Mouse (Mus musculus) limb, embryonic 11.5 days (tissue): Measurements from ENCODE around the gene Gm16181. TPM values are rescaled to one million over a fixed set of nuclear protein-coding genes. Genes with fewer than 3 reads are reported as not detected.

Experiments used
- ATAC-seq: fragments of 200-750 bp; cut with Nextera tagmentation; 2 replicates; pipeline ENCODE4 v1.8.0; 2017; ENCODE audit warnings: low read depth; ENCODE audit not compliant: insufficient number of reproducible peaks, low FRiP score, low TSS enrichment
- DNase-seq: peaks from one replicate; pipeline ENCODE4 v3.0.0-alpha.2; 2015; ENCODE audit warnings: low spot score
- H3K27ac ChIP-seq: fragments of 300-500 bp; sonication (generic); replicated peaks from 2 replicates; pipeline ENCODE4 v1.5.1; 2014; ENCODE audit warnings: low read depth, mild to moderate bottlenecking, low read length
- H3K27me3 ChIP-seq: fragments of 300-500 bp; sonication (generic); 2 replicates; pipeline ENCODE4 v1.6.1; 2014; ENCODE audit warnings: mild to moderate bottlenecking, low read length, mixed read lengths; ENCODE audit not compliant: control insufficient read depth, insufficient read depth
- H3K36me3 ChIP-seq: fragments of 300-500 bp; sonication (generic); 2 replicates; pipeline ENCODE4 v1.6.1; 2014; ENCODE audit warnings: mild to moderate bottlenecking, low read length, moderate library complexity, mixed read lengths; ENCODE audit not compliant: control insufficient read depth, insufficient read depth
- H3K4me1 ChIP-seq: fragments of 300-500 bp; sonication (generic); 2 replicates; pipeline ENCODE4 v1.6.1; 2014; ENCODE audit warnings: low read length, mixed read lengths; ENCODE audit not compliant: control insufficient read depth, insufficient read depth
- H3K4me2 ChIP-seq: fragments of 300-500 bp; sonication (generic); 2 replicates; pipeline ENCODE4 v1.6.1; 2014; ENCODE audit warnings: low read depth, mild to moderate bottlenecking, moderate library complexity; ENCODE audit not compliant: severe bottlenecking
- H3K4me3 ChIP-seq: fragments of 300-500 bp; sonication (generic); 2 replicates; pipeline ENCODE4 v1.5.1; 2014; ENCODE audit warnings: low read depth, low read length
- H3K9ac ChIP-seq: fragments of 300-500 bp; sonication (generic); 2 replicates; pipeline ENCODE4 v1.6.1; 2014; ENCODE audit warnings: mild to moderate bottlenecking, low read length
- H3K9me3 ChIP-seq: fragments of 300-500 bp; sonication (generic); 2 replicates; pipeline ENCODE4 v1.6.1; 2016; ENCODE audit warnings: low read length; ENCODE audit not compliant: control insufficient read depth
- WGBS: fragments of 180-500 bp; shearing (Covaris S2); extraction: QIAGEN DNeasy Blood & Tissue Kit; methylation state at CpG from one replicate; pipeline ENCODE4 v1.1.7; 2014; 5-methylcytosine and 5-hydroxymethylcytosine counted together
- polyA plus RNA-seq: library from polyadenylated mRNA; unstranded; fragments of >200 nt; fragmentation: Nextera tagmentation; extraction: Ambion mirVana; gene quantifications from 2 replicates; pipeline ENCODE4 v1.2.1, GENCODE M21; 2014

The Gm16181 gene
- polyA plus RNA-seq, 1 experiment from 2014 or later: not detected

GRCm38 (mm10) chr17:35213071-35213470 is 7.6 kb upstream of the Gm16181 start:
- no peak for DNase-seq
- 92% methylated on average over 5 of the region's 5 CpGs for WGBS
- no peak overlapping the region for H3K4me3 ChIP-seq
- ATAC-seq: no peak
- H3K9ac ChIP-seq: no peak overlapping the region
- H3K4me2 ChIP-seq: no peak overlapping the region
- no peaks in the 10 kb centered on the region for H3K9me3 ChIP-seq
- H3K36me3 ChIP-seq: no peaks in the 10 kb centered on the region
- H3K27me3 ChIP-seq: no peaks in the 10 kb centered on the region
- H3K4me1 ChIP-seq: no peaks in the 10 kb centered on the region
- no peak overlapping the region for H3K27ac ChIP-seq

- Histone ChIP-seq H3K27me3 (no peaks in the 10 kb centered on the region), H3K4me3 (no peak overlapping the region), H3K27ac (no peak overlapping the region), H3K4me2 (no peak overlapping the region), H3K4me1 (no peaks in the 10 kb centered on the region), H3K9ac (no peak overlapping the region), H3K9me3 (no peaks in the 10 kb centered on the region), H3K36me3 (peaks cover 3% of the 10 kb centered on the region; the same call in 1 of the 2 replicates)
- WGBS: 84% methylated on average over 18 of the region's 18 CpGs
- DNase-seq (no peak), ATAC-seq (no peak)
These were observed 2.0 kb upstream of the Gm16181 start for GRCm38 (mm10) chr17:35218516-35219193.

GRCm38 (mm10) chr17:35219601-35220041 is 1.0 kb upstream of the Gm16181 start:
- Histone ChIP-seq H3K36me3 (peaks cover 3% of the 10 kb centered on the region; the same call in 1 of the 2 replicates), H3K4me3 (no peak overlapping the region), H3K4me2 (no peak overlapping the region), H3K9me3 (no peaks in the 10 kb centered on the region), H3K27ac (no peak overlapping the region), H3K27me3 (no peaks in the 10 kb centered on the region), H3K9ac (no peak overlapping the region), H3K4me1 (no peaks in the 10 kb centered on the region)
- ATAC-seq (no peak), DNase-seq (no peak)
- 91% methylated on average over 6 of the region's 6 CpGs for WGBS

GRCm38 (mm10) chr17:35222299-35222698 is 1.7 kb downstream of the Gm16181 start:
- Histone ChIP-seq H3K9ac (peak overlapping the region; percentile 4; the same call in 1 of the 2 replicates), H3K9me3 (no peaks in the 10 kb centered on the region), H3K4me1 (no peaks in the 10 kb centered on the region), H3K4me2 (no peak overlapping the region), H3K27ac (no peak overlapping the region), H3K36me3 (peaks cover 7% of the 10 kb centered on the region), H3K4me3 (no peak overlapping the region), H3K27me3 (no peaks in the 10 kb centered on the region)
- DNase-seq: no peak
- ATAC-seq: no peak
- WGBS: 86% methylated on average over 6 of the region's 6 CpGs

DNA sequence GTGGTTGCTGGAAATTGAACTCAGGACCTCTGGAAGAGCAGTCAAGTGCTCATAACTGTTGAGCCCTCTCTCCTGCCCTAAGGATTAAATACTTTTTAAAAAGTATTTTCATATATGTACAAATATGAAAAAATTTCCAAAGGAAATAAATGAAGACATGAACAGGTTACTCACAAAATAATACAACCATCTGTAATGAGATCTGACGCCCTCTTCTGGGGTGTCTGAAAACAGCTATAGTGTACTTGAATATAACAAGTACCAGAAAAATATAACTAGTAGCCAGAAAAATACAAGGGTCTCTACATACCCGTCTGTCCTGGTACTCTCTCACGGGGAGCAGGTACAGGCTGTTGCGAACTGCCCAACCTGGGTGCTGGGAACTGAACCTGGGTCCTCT is 4.0 kb downstream of the Gm16181 start:
- Histone ChIP-seq H3K9me3 (no peaks in the 10 kb centered on the region), H3K27ac (no peak overlapping the region), H3K36me3 (peaks cover 14% of the 10 kb centered on the region), H3K27me3 (no peaks in the 10 kb centered on the region), H3K9ac (no peak overlapping the region), H3K4me3 (no peak overlapping the region), H3K4me1 (no peaks in the 10 kb centered on the region), H3K4me2 (no peak overlapping the region)
- ATAC-seq (no peak), DNase-seq (no peak)
- 95% methylated on average over 4 of the region's 4 CpGs for WGBS

DNA sequence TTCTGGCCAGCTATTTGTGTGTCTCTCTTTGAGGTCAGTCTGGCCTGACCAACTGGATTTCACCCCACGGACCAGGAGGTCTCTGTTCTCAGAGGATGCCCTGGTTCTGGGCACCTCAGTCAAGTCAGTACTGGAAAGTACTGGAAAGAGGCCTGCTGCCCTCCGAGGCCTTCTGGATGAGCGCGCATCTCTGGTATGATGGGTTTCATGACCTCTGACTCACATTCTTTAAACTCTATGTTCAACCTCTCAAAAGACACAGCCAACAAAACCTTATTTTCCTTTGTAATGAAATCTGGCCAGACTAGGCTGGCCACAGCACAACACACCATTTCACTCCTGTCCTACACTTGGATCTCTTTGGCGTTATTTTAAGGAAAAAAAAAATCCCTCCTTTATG is 4.8 kb downstream of the Gm16181 start:
- Histone ChIP-seq H3K36me3 (peaks cover 15% of the 10 kb centered on the region), H3K27me3 (no peaks in the 10 kb centered on the region)
- 93% methylated on average over 5 of the region's 5 CpGs for WGBS

DNA sequence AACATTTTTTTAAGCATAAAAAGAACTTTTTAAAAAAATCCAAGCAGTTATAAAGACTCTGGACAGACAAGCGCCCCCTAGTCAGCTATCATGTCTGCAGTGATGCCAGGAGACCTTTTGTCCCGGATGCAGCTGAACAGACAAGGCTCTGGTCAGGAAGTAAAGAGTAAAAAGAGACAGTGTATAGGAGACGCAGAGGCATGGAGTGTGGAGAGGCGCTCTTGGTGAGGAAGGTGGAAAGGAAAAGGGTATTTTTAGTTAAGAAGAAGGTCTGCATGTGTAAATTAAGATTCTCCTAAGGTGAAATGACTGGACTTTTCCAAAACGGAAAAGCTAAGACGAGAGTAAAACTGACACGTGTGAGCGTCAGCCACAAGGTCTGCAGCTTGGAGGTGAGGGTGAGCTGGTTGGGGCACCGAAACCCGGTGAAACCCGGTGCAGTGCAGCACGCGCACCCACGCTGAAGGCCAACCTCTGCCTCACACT is 6.0 kb downstream of the Gm16181 start:
- H3K4me1 ChIP-seq: no peaks in the 10 kb centered on the region
- H3K27me3 ChIP-seq: no peaks in the 10 kb centered on the region
- H3K9me3 ChIP-seq: no peaks in the 10 kb centered on the region
- peaks cover 14% of the 10 kb centered on the region for H3K36me3 ChIP-seq
- DNase-seq: no peak
- no peak overlapping the region for H3K4me2 ChIP-seq
- 90% methylated on average over 14 of the region's 14 CpGs for WGBS
- ATAC-seq: no peak
- H3K9ac ChIP-seq: no peak overlapping the region
- no peak overlapping the region for H3K4me3 ChIP-seq
- no peak overlapping the region for H3K27ac ChIP-seq

More for the DNA sequence above, 4.8 kb downstream of the Gm16181 start:
- Histone ChIP-seq H3K4me3 (no peak overlapping the region), H3K9ac (no peak overlapping the region), H3K4me1 (no peaks in the 10 kb centered on the region), H3K27ac (no peak overlapping the region), H3K4me2 (no peak overlapping the region), H3K9me3 (no peaks in the 10 kb centered on the region)
- ATAC-seq: no peak
- no peak for DNase-seq

GRCm38 (mm10) chr17:35231022-35231421 is 10.4 kb downstream of the Gm16181 start:
- H3K36me3 ChIP-seq: peaks cover 10% of the 10 kb centered on the region; the same call in 1 of the 2 replicates
- H3K4me2 ChIP-seq: no peak overlapping the region
- no peak overlapping the region for H3K27ac ChIP-seq
- no peak overlapping the region for H3K4me3 ChIP-seq
- ATAC-seq: no peak
- no peaks in the 10 kb centered on the region for H3K9me3 ChIP-seq
- 91% methylated on average over 10 of the region's 10 CpGs for whole genome bisulfite sequencing
- H3K27me3 ChIP-seq: no peaks in the 10 kb centered on the region
- no peak for DNase-seq
- 0 out of 2 replicates have a peak, but pooled peaks cover 3% of the 10 kb centered on the region for H3K4me1 ChIP-seq
- H3K9ac ChIP-seq: no peak overlapping the region
